Mouse (Mus musculus) olfactory bulb, adult 2 months (tissue): ENCODE results near the gene Phtf2. TPM values are rescaled to one million over a fixed set of nuclear protein-coding genes. Genes with fewer than 3 reads are reported as not detected.

Experiments
- H3K27ac ChIP-seq: fragments of 200-500 bp; 2 replicates; pipeline ENCODE4 v1.5.1; 2012; ENCODE audit warnings: low read depth, low read length; ENCODE audit not compliant: insufficient read depth
- H3K4me1 ChIP-seq: fragments of 200-500 bp; 2 replicates; pipeline ENCODE4 v1.6.1; 2012; ENCODE audit warnings: low read length; ENCODE audit not compliant: control insufficient read depth, insufficient read depth
- H3K4me3 ChIP-seq: fragments of 200-500 bp; 2 replicates; pipeline ENCODE4 v1.5.1; 2012; ENCODE audit warnings: mild to moderate bottlenecking, low read depth, low read length, moderate library complexity; ENCODE audit not compliant: insufficient read depth
- CTCF ChIP-seq: fragments of 200-500 bp; IDR thresholded peaks from 2 replicates; pipeline ENCODE4 v1.5.1; 2012; ENCODE audit warnings: low read depth, mild to moderate bottlenecking, low read length, moderate library complexity; ENCODE audit not compliant: insufficient read depth
- POLR2A ChIP-seq: fragments of 200-500 bp; IDR thresholded peaks from 2 replicates; pipeline ENCODE4 v1.6.1; 2012; ENCODE audit warnings: mild to moderate bottlenecking, low read depth, low read length, moderate library complexity; ENCODE audit not compliant: insufficient read depth
- WGBS: fragments of 180-500 bp; shearing (Covaris S2); methylation state at CpG from one replicate; pipeline ENCODE4 v1.1.7; 2018; 5-methylcytosine and 5-hydroxymethylcytosine counted together
- polyA plus RNA-seq: library from polyadenylated mRNA; stranded (reverse); fragments of >200 nt; gene quantifications from 2 replicates; pipeline ENCODE4 v1.2.4, GENCODE M21; 2012; ENCODE audit warnings: low replicate concordance; ENCODE audit not compliant: missing spikeins, insufficient read depth, insufficient read length

Gene Phtf2
- polyA plus RNA-seq, 1 experiment = not detected

GRCm38 (mm10) chr5:20759771-20760170 lies 122.2 kb downstream of the Phtf2 start:
- Histone ChIP-seq H3K27ac (no peak overlapping the region), H3K4me1 (no peaks in the 10 kb centered on the region), H3K4me3 (no peak overlapping the region)
- 68% methylated on average over 5 of the region's 5 CpGs for WGBS
- TF ChIP-seq CTCF (no peak), POLR2A (no peak)

- Histone ChIP-seq H3K4me1 (peaks cover 4% of the 10 kb centered on the region), H3K27ac (no peak overlapping the region), H3K4me3 (no peak overlapping the region)
- WGBS = 79% methylated on average over 5 of the region's 5 CpGs
- no peak for TF ChIP-seq POLR2A
- no peak for TF ChIP-seq CTCF
Measured at GRCm38 (mm10) chr5:20753963-20754362, 128.0 kb downstream of the Phtf2 start.

DNA sequence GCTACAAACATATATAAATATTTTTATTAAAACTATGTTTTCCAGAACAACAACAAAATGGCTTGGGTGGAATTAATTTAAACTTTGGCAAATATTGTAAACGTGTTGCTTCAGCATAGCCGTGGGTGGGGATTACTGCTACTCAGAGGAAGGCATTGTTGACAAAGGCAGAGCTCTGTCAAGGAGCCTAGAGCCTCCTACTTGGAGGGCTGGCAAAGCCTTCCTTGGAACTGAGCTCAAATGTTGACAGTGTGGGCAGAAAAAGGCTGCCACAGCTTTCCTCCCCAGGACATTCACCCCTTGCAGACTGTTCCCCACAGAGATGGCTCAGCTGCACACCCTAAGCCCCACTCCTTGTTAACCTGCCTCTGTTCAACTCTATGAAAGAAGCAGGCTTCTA lies 128.8 kb downstream of the Phtf2 start:
- no peak overlapping the region for H3K4me3 ChIP-seq
- TF ChIP-seq POLR2A (no peak), CTCF (no peak)
- H3K27ac ChIP-seq = no peak overlapping the region
- peaks cover 4% of the 10 kb centered on the region for H3K4me1 ChIP-seq
- 16% methylated on average over 2 of the region's 2 CpGs for whole genome bisulfite sequencing

DNA sequence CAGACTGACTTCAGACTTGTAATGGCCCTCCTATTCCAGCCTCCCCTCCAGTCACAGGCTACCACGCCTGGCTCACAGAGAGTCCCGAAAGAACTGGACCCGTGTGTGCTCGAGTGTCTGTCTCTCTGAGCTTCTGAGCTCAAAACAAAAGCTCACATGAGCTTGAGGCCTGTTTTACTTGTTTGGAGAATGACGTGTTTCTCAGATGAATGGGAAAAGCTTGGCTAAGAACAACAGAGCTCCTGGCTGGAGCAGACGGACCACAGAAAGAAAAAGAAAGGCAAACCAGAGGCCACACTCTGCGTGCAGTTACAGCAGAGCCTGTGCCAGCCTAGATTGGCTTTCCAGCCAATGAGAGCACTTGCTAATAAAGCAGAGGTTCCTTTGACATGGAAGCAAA lies 130.2 kb downstream of the Phtf2 start:
- H3K27ac ChIP-seq = no peak overlapping the region
- peaks cover 8% of the 10 kb centered on the region for H3K4me1 ChIP-seq
- TF ChIP-seq CTCF (no peak), POLR2A (no peak)
- WGBS = 67% methylated on average over 7 of the region's 7 CpGs
- no peak overlapping the region for H3K4me3 ChIP-seq

GRCm38 (mm10) chr5:20751000-20751399 lies 130.9 kb downstream of the Phtf2 start:
- Histone ChIP-seq H3K4me1 (peaks cover 8% of the 10 kb centered on the region), H3K27ac (no peak overlapping the region), H3K4me3 (no peak overlapping the region)
- WGBS = 77% methylated on average over 7 of the region's 7 CpGs
- TF ChIP-seq POLR2A = no peak
- TF ChIP-seq CTCF = no peak

DNA sequence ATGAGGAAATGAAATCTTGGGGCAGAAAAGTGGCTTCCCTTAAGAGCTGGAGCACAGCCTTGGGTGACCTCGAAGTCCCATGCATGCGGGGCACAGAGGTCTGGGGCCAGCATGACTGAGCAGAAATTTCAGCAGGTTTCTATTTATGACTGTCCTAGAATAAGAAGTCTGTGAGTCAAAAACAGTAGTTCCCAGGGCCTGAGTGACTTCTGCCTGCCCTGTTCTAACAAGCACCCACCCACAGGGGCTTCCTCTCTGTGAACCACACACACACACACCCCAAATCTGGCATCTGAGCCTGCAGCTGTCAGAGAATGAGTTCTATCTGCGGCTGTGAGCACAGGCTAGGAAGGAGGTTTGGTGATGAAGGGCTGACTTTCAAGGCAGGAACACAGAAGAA lies 132.4 kb downstream of the Phtf2 start:
- H3K27ac ChIP-seq = no peak overlapping the region
- TF ChIP-seq POLR2A (no peak), CTCF (no peak)
- H3K4me3 ChIP-seq = no peak overlapping the region
- H3K4me1 ChIP-seq = peaks cover 8% of the 10 kb centered on the region
- WGBS = 95% methylated on average over 3 of the region's 3 CpGs

- WGBS = 94% methylated on average over 8 of the region's 8 CpGs
- TF ChIP-seq POLR2A (no peak), CTCF (no peak)
- peaks cover 8% of the 10 kb centered on the region for H3K4me1 ChIP-seq
Measured at GRCm38 (mm10) chr5:20748856-20749255, 133.1 kb downstream of the Phtf2 start.

GRCm38 (mm10) chr5:20748142-20748541 lies 133.8 kb downstream of the Phtf2 start:
- no peak for TF ChIP-seq CTCF
- TF ChIP-seq POLR2A = no peak
- Histone ChIP-seq H3K27ac (no peak overlapping the region), H3K4me1 (peaks cover 4% of the 10 kb centered on the region), H3K4me3 (no peak overlapping the region)
- WGBS = 79% methylated on average over 4 of the region's 4 CpGs

More at GRCm38 (mm10) chr5:20748856-20749255, 133.1 kb downstream of the Phtf2 start:
- Histone ChIP-seq H3K27ac (no peak overlapping the region), H3K4me3 (no peak overlapping the region)

DNA sequence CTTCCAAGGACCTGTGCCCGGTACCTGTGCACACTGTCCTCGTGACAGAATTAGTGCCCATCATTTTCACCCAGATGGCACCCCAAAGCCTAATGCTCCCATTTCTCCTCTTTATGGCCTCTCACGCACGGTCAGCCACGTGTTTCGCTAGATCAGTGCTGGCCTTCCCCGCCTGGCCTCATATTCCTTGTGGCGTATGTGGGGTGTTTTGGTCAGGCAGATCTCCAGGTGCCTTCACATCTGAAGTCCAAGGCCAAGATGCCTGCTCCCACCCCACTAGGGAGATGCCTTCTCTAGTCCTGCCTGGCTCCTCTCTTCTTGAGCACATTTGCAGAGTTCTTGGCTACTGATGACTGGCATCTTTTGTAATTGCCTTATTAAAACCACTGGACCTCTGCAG lies 140.0 kb downstream of the Phtf2 start:
- no peaks in the 10 kb centered on the region; the same call in 1 of the 2 replicates for H3K4me1 ChIP-seq
- H3K4me3 ChIP-seq = no peak overlapping the region
- no peak for TF ChIP-seq POLR2A
- no peak for TF ChIP-seq CTCF
- H3K27ac ChIP-seq = no peak overlapping the region
- WGBS = 93% methylated on average over 8 of the region's 8 CpGs

DNA sequence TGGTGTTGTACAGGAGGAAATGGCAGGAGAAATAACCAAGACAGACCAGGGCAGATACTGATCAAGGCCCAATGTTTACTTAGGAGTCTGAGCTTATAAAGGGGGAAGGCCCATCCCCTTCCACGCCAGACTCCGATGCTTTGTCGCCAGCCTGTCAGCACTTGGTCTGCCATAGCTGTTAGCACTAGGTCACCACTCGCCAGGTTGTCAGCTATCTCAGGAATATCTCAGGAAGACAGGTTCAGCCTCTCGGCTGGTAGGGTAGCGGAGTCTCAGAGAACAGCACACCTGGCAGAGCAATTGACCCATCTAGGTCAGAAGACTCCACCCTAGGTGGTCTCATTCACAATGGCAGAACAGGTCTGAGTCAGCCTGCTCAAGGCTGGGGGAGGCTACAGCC lies 140.7 kb downstream of the Phtf2 start:
- Histone ChIP-seq H3K27ac (no peak overlapping the region), H3K4me1 (no peaks in the 10 kb centered on the region; the same call in 1 of the 2 replicates), H3K4me3 (no peak overlapping the region)
- WGBS = 96% methylated on average over 6 of the region's 6 CpGs
- TF ChIP-seq POLR2A (no peak), CTCF (no peak)
